Mouse (Mus musculus): ENCODE results near the gene Orm2. TPM values are rescaled to one million over a fixed set of nuclear protein-coding genes. Genes with fewer than 3 reads are reported as not detected.
A peak's percentile ranks its signal among the peaks of the same experiment; 100 is the strongest.

The Orm2 gene
- polyA plus RNA-seq, 1 experiment, result 0.36 TPM

- no peak for DNase-seq (ENCODE audit: low spot score)
Measured at GRCm38 (mm10) chr4:63377483-63377882, 15.2 kb downstream of the Orm2 start.

GRCm38 (mm10) chr4:63382676-63383369 lies 20.6 kb downstream of the Orm2 start:
- no peak for DNase-seq (ENCODE audit: low spot score)

GRCm38 (mm10) chr4:63383474-63383873 lies 21.2 kb downstream of the Orm2 start:
- DNase-seq (ENCODE audit: low spot score), result no peak

GRCm38 (mm10) chr4:63384262-63384661 lies 22.0 kb downstream of the Orm2 start:
- no peak for DNase-seq (ENCODE audit: low spot score)

GRCm38 (mm10) chr4:63385253-63385652 lies 23.0 kb downstream of the Orm2 start:
- DNase-seq (ENCODE audit: low spot score), result no peak

GRCm38 (mm10) chr4:63385784-63386183 lies 23.5 kb downstream of the Orm2 start:
- no peak for DNase-seq (ENCODE audit: low spot score)

GRCm38 (mm10) chr4:63388029-63388428 lies 25.8 kb downstream of the Orm2 start:
- DNase-seq (ENCODE audit: low spot score), result no peak

- no peak for DNase-seq (ENCODE audit: low spot score)
Measured at GRCm38 (mm10) chr4:63389121-63389886, 27.1 kb downstream of the Orm2 start.

- no peak for DNase-seq (ENCODE audit: low spot score)
Measured at GRCm38 (mm10) chr4:63389887-63390528, 27.8 kb downstream of the Orm2 start.

- DNase-seq (ENCODE audit: low spot score), result no peak
Measured at GRCm38 (mm10) chr4:63391322-63391721, 29.1 kb downstream of the Orm2 start.

GRCm38 (mm10) chr4:63397981-63398537 lies 35.8 kb downstream of the Orm2 start:
- no peak for DNase-seq (ENCODE audit: low spot score)

GRCm38 (mm10) chr4:63398854-63399609 lies 36.8 kb downstream of the Orm2 start:
- no peak for DNase-seq (ENCODE audit: low spot score)

GRCm38 (mm10) chr4:63399691-63400270 lies 37.5 kb downstream of the Orm2 start:
- DNase-seq (ENCODE audit: low spot score), result no peak

GRCm38 (mm10) chr4:63400541-63401306 lies 38.5 kb downstream of the Orm2 start:
- DNase-seq (ENCODE audit: low spot score), result no peak

- DNase-seq (ENCODE audit: low spot score), result no peak
Measured at GRCm38 (mm10) chr4:63401620-63402019, 39.4 kb downstream of the Orm2 start.

GRCm38 (mm10) chr4:63402056-63402455 lies 39.8 kb downstream of the Orm2 start:
- DNase-seq (ENCODE audit: low spot score), result no peak

GRCm38 (mm10) chr4:63402558-63402957 lies 40.3 kb downstream of the Orm2 start:
- DNase-seq (ENCODE audit: low spot score), result no peak

GRCm38 (mm10) chr4:63403040-63403959 lies 41.1 kb downstream of the Orm2 start, which contains the start of gene Akna:
Akna (minus strand) TSS chr4:63403354.
- peak; percentile 52 for DNase-seq (ENCODE audit: low spot score)

GRCm38 (mm10) chr4:63404205-63404604 lies 42.0 kb downstream of the Orm2 start:
- no peak for DNase-seq (ENCODE audit: low spot score)
